Mouse (Mus musculus) kidney, adult 9 months (tissue): ENCODE data around the gene Mpv17l2.
A peak's percentile ranks its signal among the peaks of the same experiment; 100 is the strongest.

Experiments
- DNase-seq: peaks from one replicate; pipeline ENCODE4 v3.0.0; 2022

The Mpv17l2 gene

DNA sequence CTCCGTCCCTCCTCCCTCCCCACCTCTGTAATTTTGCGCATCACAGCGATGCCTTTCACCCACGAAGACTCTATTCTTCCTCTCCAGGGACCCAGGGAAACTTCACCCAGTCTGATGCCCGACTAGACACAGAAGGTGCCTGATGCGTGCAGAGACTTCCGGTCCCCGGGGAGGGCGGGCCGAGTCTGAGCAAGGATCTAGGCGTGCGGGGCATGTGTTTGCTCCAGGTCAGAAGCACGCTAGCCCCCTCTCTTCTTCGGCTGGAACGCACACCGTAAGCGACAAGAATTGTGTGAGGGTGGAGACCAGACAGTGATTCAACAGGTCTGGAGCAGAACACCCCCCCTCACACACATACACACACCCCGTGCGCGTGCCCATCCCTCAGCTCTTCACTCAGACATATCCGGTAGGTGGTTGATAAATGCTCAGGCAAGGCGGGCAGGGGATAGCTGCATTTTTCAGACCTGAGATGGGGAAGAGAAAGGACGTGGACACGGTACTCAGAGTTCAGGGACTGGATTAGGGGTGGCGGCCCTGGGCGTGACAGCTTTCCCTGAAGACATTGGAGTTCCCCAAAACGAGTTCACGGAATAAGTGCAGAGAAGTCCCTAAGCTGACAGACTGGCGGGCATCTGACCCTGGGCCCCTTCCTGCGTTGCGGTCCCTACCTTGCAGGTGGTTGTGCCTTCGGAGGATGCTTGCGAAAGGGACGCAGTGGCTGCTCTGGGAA, 5.3 kb upstream of the Mpv17l2 start:
- no peak for DNase-seq

DNA sequence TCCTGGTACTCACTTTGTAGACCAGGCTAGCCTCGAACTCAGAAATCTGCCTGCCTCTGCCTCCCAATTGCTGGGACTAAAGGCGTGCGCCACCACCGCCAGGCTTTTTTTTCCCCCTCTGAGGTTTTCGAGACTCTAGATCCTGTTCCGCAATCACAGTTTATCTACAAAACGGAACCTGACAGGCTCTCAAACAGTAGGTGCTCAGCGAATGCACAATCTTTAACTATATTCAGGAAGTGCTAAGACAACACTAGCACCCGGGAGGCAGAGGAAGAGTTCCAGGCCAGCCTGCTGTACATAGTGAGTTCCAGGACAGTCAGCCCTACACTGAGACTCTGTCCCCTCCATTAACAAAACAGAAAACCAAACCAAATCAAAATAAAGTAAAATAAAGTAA, 4.6 kb upstream of the Mpv17l2 start:
- no peak for DNase-seq

DNA sequence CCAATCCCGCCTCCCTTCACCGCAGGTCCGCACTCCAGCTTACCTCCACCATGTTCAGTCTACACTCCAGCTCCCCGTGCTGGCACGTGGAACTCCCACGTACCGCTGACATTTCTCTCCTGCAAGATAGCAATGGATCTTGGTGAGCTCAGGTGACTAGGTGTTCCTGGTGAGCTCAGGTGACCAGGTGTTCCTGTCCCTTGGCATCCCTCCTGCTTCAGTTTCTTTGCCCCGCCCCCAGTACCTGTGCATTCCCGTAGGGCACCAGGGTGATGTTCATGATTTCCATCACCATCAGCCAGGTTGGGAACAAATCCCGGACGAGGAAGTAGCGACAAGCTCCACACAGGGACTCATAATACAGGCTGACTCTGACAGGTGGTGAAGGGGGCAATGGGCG, 3.9 kb upstream of the Mpv17l2 start:
- DNase-seq: peak; percentile 47

DNA sequence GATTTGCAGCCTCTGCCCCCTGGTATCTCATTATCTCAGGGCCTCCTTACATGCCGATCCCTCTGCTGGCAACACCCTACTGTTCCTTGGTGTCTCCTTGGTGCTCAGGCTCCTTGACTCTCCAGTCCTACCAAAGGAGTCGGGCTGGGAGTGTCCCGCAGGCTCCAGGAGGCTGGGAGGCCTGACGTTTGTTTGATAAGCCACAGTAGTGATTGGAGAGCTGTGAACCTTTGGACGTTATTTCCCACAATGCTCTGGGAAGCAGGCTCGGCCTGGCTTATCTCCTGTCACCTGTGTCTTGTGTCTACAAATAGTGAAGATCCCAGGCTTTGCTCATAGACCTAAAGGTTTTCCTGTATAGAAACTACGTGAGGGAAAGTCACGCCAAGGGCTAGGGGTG, 3.3 kb upstream of the Mpv17l2 start:
- no peak for DNase-seq

DNA sequence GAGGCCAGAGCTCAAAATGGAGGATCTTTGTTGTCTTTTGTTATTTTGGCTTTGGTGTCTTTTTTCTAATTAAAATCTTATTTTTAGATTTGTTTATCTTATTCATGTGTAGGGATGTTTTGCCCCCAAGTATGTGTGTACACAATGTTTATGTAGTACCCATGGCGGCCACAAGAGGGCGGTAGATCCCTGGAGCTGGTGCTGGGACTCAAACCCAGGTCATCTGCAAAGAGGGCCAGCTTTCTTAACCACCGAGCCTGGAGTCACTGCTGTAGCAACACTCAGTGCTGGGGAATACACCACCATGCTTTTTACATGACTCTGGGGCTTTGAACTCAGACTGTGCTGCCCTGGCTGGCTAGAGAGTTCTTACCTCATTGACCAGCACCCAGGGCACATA, 2.6 kb upstream of the Mpv17l2 start:
- DNase-seq: peak; percentile 76

DNA sequence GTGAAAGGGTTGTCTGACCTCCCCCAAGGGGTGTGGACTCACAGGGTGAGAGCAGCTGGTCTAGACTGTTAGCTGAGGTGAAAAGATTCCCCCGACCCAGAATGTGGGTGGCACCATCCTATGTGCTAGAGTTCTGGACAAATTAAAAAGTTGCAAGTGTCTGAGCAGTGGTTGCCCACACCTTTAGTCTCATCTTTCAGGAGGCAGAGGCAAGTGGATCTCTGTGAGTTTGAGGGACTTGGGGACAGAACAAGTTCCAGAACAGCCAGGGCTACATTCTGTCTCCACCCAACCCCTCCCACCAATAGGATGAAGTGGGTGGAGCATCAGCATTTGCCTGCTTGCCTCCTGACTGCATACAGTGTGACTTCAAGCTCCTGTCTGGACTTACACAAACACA, 1.4 kb upstream of the Mpv17l2 start:
- DNase-seq: no peak

DNA sequence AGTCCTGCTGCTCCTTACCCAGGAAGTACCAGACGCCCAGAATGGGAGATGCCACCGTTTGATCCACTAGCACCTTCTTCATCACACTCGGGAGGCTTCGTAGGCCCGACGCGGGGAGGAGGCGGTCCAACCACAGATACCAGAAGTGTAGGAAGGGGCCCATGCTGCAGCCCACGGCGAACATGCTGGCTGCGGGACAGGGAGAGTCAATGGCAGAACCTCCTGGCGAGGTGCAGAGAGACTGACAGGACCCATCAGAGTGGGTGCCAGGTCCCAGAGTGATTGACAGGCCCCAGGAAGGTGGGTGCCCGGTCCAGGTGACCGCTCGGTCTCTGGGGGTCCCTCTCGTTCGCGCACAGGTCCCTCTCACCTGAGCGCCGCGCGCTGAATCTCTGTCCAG, 396 bp downstream of the Mpv17l2 start:
- DNase-seq: no peak

DNA sequence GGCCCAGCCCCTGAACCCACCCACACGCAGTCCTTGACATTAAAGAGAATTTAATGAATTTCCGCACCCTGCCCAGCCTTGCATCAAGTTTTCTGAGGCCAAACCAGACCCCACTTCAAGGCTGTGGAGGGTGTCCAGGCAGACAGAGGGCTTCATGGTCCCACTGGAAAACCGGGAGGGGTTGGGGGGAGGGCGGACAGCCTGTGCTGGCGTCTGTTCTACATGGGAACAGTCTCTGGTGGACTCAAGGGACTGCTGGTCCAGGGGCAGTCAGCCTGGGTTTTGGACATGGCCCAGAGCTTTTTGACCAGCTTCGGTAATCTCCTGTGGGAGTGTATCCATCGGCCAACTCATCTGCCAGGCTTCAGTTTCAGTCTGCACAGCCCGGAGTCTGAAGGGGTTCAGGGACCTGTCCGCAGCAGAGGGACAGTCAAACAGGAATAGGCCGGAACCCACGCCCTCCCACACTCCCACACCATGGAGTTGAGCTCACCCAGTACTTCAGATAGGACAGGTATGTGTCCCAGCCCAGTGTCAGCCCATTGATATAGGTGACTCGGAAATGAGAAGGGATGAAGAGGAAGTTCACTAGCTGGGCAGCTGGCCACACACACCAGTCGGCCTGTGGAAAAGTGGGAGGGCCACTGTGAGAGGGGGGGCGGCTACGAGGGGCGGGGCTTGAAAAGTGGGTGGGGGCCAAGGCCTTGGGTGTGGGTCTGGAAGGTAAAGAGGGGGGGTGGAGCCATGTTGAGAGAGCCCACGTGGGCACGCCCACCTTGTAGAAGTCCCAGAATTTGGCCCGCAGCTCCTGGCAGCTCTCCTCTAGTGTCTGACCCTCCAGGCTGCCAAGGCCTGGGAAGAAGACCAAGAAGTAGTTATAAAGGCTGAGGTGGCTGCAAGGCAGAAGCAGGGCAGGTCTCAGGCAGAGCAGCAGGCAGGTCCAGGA, 1.9 kb downstream of the Mpv17l2 start:
- DNase-seq: no peak

DNA sequence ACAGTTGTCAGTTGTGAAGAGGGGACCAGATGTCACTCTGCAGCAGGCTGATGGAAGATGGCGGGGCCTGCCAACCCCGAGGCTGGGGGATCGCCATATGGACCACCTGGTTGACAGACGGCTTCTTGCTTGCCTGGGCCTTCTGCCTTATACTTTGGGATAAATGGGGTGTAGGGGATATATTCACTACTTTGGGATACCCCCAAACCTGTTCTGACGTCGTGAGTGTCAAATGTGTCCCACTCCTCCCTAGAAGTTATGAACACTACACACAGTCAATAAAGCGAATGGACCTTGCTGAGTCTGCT, 2.5 kb downstream of the Mpv17l2 start:
- peak; percentile 14 for DNase-seq

DNA sequence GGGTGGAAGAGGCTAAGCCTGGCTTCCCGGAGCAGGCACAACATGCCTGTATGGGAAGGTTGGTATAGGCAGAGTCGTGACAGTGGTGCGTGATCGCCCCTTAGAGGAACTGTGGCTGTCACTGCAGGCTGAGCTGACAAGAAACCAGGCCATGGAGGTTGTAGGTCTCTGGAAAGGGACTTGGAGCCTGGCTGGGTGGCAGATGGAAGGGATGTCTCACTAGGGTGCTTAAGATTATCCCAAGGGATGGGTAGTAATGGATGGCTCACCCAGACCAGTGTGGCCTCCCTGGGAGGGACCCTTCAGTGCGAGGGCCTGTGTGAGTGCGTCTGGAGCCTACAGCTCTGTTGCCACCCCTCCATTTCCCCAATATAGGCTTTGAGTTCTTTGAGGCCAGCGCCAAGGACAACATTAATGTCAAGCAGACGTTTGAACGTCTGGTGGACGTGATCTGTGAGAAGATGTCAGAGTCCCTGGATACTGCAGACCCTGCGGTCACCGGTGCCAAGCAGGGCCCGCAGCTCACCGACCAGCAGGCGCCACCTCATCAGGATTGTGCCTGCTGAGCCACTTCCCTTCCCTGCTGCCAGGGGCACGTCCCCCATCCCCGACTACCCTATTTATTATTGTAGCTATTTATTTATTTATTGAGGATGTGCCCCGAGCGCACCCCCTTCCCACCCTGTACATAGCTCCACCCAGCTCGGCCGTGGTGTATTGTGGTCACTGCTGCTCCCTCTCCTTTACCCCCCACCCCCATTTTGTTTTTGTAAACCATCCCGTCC, 3.0 kb downstream of the Mpv17l2 start:
- peak; percentile 42 for DNase-seq

DNA sequence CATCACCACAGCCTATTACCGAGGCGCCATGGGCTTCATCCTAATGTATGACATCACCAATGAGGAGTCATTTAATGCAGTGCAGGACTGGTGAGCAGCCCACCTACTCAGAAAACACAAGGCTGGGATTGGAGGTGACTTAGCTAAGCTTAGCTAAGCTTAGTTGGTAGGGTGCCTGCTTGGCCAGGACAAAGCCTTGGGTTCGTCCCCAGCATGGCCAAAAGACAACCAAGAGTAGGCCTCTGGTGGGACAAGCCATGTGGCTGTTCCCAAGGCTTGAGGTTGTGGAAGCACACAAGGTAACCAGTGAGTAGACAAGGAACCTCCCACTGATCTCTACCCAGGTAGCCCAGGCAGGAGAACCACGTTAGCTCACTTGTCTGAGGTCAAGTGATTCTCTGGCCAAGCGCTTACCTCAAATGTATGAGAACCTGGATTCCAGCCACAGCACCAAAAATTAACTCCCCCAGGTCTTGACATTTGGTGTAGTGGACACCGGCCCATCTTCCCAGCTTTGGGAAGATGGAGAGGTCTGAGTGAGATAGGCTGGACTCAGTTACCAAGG, 4.2 kb downstream of the Mpv17l2 start:
- peak; percentile 20 for DNase-seq

DNA sequence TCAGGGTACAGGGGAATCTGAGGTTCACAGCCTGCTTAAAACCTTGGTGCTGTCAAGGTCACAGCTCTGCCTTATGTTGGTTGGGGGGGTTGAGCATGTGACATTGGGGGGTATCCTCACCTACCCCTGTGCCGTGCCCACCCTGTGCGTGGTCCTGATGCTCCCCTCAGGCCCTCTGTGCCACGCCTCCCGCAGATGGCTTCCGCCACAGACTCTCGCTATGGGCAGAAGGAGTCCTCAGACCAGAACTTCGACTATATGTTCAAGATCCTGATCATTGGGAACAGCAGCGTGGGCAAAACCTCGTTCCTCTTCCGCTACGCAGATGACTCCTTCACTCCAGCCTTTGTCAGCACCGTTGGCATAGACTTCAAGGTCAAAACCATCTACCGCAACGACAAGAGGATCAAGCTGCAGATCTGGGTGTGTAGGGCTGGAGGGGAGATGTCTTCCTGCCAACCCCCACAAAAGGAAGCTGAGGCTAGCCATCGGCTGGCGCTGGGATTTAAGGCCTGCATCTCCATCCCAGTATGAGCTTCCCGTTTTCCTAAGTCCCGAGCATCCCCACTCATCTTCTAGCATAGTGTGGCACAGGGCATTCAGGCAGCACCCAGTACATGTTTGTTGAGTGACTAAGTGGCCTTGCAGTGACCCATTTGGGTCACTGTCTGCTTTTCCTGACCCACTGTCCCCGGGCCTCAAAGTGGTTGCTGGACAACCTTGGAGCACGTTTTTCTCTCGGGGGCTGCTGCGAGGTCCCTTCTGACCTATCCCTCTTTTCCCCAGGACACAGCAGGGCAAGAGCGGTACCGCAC, 4.9 kb downstream of the Mpv17l2 start:
- peak; percentile 22 for DNase-seq

DNA sequence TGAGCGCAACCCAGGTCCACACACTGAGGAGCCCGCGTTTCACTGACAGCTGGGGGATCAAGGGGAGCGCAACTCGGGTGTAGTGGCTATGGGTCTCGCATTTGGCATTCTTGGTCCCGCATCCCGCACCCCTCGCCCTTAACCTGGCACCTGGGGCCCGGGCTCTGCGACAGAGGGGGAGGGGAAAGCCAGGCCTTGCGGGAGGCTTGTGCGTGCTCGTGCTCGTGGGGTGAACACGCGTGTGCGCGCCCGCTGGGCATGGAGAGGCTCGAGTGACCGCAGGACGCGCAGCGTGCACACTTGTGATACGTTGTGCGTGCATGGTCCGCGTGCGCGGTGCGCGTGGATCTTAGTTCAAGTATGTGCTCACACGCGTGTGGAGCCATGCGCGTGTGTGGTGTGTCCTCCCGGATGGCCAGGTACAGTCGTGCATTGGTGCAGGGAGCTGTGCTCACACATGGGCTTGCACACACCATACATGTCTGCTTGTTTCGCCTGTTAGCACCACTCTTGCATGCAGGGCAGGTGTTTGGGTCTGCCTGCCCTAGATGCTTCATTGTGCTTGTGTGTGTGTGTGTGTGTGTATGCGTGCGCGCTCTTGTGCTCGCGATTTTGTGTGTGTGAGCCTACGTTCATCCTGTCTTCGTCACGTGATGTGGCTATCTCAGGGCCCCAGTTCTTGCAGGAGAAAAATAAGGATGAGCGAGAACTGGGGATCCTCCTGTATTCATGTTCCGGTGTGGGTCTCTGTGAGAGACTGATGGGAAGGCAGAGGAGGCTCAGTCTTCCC, 5.7 kb downstream of the Mpv17l2 start:
- DNase-seq: peak; percentile 56

DNA sequence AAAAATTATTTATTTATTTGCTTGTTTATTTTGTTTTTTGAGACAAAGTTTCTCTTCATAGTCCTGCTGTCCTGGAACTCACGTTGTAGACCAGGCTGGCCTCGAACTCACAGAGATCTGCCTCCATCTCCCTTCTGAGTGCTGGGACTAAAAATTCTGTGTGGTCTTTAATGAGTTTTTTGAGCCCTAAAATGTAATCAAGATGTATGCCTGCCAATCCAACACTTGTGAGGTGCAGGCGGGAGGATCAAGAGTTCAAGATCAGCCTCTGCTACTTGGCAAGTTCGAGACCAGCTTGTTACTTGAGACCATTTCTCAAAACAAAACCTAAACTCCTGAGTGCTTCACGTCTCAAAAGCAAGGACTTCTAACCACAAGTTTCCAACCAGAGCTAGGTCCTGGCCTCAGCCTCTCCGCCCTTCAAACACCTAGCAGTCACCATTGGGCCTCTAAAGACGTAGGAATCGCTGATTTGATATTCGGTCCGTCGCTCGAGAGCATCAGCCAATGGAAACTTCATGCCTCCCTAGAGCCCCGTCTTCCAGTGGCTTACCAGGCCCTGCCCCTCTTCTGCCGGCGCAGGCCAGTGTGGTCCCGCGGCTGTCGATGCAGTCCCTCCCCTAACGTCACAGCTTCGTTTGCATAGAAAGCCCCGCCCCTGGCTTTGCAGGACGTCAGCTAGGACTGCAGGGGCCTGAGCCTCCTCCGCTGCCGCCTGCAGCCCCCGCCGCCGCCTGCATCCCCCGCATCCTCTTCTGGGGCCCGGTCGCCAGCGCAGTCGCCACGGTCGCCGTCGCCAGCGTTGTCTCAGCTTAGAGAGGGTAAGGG, 6.5 kb downstream of the Mpv17l2 start, which contains the start of gene Rab3a:
Gene Rab3a, plus strand, starts transcription at position 637 of the 828 bp plus-strand sequence.
- DNase-seq: peak; percentile 99

DNA sequence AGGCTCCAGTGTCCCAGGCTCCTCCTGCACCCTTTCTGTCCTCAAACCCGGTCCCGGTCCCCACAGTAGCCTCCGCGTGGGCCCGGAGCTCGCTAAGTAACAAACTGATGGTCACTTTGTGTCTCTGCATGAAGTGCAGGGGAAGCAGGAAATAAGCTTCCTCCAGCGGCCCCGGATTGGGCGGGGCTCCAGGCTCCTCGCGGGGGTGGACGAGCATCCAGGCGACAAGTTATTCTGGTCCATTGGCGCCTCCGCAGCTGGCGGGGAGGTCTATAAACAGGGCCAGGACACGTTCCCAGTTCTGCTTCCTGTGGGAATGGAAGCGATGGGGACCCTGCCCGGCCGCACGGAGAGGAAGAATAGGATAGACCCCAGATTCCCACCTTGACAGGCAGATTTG, 7.6 kb downstream of the Mpv17l2 start:
- peak; percentile 87 for DNase-seq

DNA sequence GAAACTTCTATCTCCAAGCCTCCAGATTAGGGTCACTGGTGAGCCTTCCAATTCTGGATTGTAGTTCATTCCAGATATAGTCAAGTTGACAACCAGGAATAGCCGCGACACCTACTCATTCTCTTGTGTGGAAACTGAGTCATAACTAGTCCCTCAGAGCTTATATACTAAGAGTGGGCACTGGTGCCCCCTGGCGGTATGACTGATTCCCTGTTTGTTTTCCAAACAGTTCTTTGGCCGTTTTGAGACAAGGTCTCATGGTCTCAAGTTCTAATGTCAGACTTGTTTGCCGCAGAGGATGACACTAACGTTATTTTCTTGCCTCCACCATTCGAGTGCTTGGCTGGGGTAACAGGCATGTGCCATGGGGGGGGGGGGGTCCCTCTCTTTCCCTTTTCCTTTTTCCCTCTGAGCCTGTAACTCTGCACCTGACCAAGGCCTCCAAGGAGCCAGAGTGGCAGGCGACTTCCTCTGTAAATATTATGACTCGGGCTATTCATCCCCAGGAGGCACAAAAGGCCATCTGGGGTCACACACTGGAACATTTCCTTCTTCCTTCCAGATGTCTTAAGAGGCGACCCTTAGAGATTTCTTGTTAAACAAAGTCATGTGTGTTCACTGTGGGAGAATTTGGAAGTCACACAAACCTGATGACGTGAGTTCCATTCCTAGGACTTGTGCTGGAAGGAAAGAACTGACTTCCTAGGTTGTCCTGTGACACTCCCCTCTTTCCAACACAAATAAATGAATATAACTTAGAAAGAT, 8.6 kb downstream of the Mpv17l2 start:
- DNase-seq: peak; percentile 89

DNA sequence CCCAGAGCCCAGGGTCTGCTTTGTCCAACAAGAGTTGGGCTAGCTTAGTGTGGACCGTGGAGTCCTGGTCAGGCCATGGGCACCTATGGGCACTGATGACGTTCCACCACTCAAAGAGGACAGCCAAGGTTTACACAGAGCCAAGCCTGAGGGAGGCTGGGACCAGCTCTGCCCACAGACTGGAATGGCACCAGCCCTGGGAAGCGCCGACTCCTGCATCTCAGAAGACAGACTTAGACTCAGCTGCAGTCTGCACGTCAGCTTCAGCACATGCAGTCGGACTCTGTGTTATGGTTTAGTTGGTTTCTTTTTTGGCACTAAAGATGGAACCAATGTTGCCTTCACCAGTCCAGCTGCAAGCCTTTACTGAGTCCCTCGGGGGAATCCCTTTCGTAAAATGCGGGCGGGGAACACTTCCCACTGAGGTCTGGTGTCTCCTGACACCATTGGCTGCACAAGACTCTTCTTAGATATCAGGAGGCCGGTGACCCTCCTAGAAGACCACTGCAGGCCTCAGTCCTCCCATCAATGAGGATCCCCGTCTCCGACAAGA, 10.5 kb downstream of the Mpv17l2 start:
- DNase-seq: no peak

DNA sequence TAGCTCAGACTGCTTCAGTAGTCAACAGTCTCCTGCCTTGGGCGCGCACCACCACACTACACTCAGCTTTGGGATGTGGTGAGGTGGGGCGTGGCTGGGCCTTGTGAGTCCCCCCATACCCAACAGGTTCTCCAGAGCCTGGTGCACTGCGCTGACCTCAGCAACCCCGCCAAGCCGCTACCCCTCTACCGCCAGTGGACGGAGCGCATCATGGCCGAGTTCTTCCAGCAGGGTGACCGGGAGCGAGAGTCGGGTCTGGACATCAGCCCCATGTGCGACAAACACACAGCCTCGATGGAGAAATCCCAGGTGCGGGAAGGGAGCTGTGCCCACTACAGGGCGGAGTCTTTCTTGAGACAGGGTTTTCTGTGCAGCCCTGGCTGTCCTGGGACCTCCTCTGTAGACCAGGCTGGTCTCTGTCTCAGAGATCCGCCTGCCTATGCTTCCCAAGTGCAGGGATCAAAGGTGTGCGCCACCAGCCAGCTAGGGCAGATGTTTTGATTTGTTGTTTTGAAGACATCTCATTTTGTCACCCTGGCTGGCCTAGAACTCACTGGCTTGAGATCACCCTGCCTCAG, 11.6 kb downstream of the Mpv17l2 start:
- DNase-seq: no peak
